Mouse (Mus musculus): Measurements from ENCODE around the gene Pdpk1.

- TF ChIP-seq CTCF (IDR thresholded peaks at IDR 0.05; ENCODE audit: borderline replicate concordance, insufficient read depth, low read length) (no peak), POLR2A (IDR thresholded peaks at IDR 0.05; ENCODE audit: low read depth, low read length) (no peak)
Observed at GRCm38 (mm10) chr17:24030551-24030950, 120.2 kb downstream of the Pdpk1 start.
